Mouse (Mus musculus) urinary bladder, postnatal 0 days (tissue): Measurements from ENCODE around the gene Ldhc. TPM values are rescaled to one million over a fixed set of nuclear protein-coding genes. Genes with fewer than 3 reads are reported as not detected.

Experiments
- polyA plus RNA-seq: library from polyadenylated mRNA; unstranded; fragments of >200 nt; fragmentation: Nextera tagmentation; extraction: Ambion mirVana; gene quantifications from 2 replicates; pipeline ENCODE4 v1.2.1, GENCODE M21; 2015

Ldhc gene
- polyA plus RNA-seq, result not detected in 2 replicates

GRCm38 (mm10) chr7:46860996-46861395, at the start of gene Ldhc:
Ldhc (plus strand) TSS chr7:46861203.

GRCm38 (mm10) chr7:46840787-46841525, 20.0 kb upstream of the Ldhc start, which contains the start of gene Ldha:
Ldha (plus strand) TSS chr7:46841475.

GRCm38 (mm10) chr7:46919551-46920176, 58.7 kb downstream of the Ldhc start, which contains the start of gene Tsg101:
Tsg101 (minus strand) TSS chr7:46919969.

Other genes starting within 250 kb of the Ldhc start
- gene Sergef, start 221.4 kb upstream of the Ldhc start, polyA plus RNA-seq, result 9.1 and 9.7 TPM in 2 replicates
- 1.3 and 8.3 TPM in 2 replicates for gene Tph1, start 188.7 kb upstream of the Ldhc start, polyA plus RNA-seq
- gene Saal1, start 150.5 kb upstream of the Ldhc start, polyA plus RNA-seq, result 11.8 and 13.0 TPM in 2 replicates
- gene Saa3, start 145.5 kb upstream of the Ldhc start, polyA plus RNA-seq, result 3.6 and 49.8 TPM in 2 replicates
- not detected in 2 replicates for gene Saa4, start 128.6 kb upstream of the Ldhc start, polyA plus RNA-seq
- not detected in 2 replicates for gene Saa1, start 118.2 kb upstream of the Ldhc start, polyA plus RNA-seq
- not detected in 2 replicates for gene Saa2, start 109.4 kb upstream of the Ldhc start, polyA plus RNA-seq
- gene Hps5, start 65.1 kb upstream of the Ldhc start, polyA plus RNA-seq, result 6.7 and 7.4 TPM in 2 replicates
- gene Gtf2h1, start 65.1 kb upstream of the Ldhc start, polyA plus RNA-seq, result 35.1 and 38.9 TPM in 2 replicates
- 1,169 and 1,232 TPM in 2 replicates for gene Ldha, start 19.7 kb upstream of the Ldhc start, polyA plus RNA-seq
- 95.5 and 110 TPM in 2 replicates for gene Tsg101, start 58.8 kb downstream of the Ldhc start, polyA plus RNA-seq
- 6.6 and 7.9 TPM in 2 replicates for gene Uevld, start 97.3 kb downstream of the Ldhc start, polyA plus RNA-seq
- gene Gm9999, start 122.4 kb downstream of the Ldhc start, polyA plus RNA-seq, result not detected in 2 replicates
- 11.7 and 13.7 TPM in 2 replicates for gene Spty2d1, start 147.2 kb downstream of the Ldhc start, polyA plus RNA-seq
- 11.2 and 20.1 TPM in 2 replicates for gene Tmem86a, start 189.4 kb downstream of the Ldhc start, polyA plus RNA-seq